Mouse (Mus musculus): ENCODE data around the gene Rnf133. TPM values are rescaled to one million over a fixed set of nuclear protein-coding genes. Genes with fewer than 3 reads are reported as not detected.

Rnf133 gene
- polyA plus RNA-seq (2015; fragmentation: Illumina TruSeq; extraction: RNeasy Lipid Tissue Mini Kit (QIAGEN cat#74804); ENCODE audit: insufficient read depth, low replicate concordance) = not detected

DNA sequence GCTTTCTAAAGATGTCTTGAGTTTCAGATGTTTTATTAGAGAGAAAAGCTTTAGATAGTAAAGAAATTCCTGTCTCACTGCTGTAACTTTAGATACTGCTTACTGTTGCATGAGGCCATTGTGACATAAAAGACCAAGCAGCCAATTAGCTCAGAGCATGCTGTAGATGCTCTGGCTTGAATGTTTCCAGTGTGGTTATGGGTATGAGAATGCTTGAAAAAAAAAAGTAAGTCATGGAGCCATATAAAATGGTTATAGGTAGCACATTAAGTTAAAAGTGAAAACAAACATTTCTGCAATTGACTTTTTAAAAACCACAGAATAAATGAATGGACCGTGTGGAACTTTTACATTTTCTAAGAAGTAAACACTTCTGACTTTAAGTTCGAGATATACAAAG, at the start of gene Rnf133:
TSS of gene Rnf133 (minus strand) at position 101 of the 400 bp plus-strand sequence.

DNA sequence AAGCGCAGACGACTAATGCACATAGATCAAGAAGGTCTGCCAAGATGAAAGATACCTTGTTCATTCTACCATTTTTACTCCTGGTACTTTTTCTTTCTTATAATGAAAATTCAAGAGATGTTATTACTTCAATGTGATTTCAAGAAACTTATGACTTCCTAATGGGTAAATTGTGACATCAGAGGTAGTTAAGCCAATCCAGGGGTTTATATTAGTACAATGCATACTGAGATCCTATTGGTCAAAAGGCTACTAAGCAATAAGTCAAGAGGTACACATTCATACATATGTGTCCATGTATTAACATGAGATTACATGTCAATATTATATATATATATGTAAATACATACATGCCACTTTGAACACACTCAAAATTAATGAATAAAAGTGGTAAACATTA, 4.9 kb upstream of the Rnf133 start, which contains the start of gene Rnf148:
TSS of gene Rnf148 (minus strand) at position 101 of the 400 bp plus-strand sequence.

Other genes starting within 250 kb of the Rnf133 start
- gene Rnf148, start 4.8 kb upstream of the Rnf133 start, polyA plus RNA-seq (2015; fragmentation: Illumina TruSeq; extraction: RNeasy Lipid Tissue Mini Kit (QIAGEN cat#74804); ENCODE audit: insufficient read depth, low replicate concordance) = not detected
- 3.1 TPM for gene Cadps2, start 189.1 kb upstream of the Rnf133 start, polyA plus RNA-seq (2015; fragmentation: Illumina TruSeq; extraction: RNeasy Lipid Tissue Mini Kit (QIAGEN cat#74804); ENCODE audit: insufficient read depth, low replicate concordance)